Mouse (Mus musculus): ENCODE results near the gene Cdh15. TPM values are rescaled to one million over a fixed set of nuclear protein-coding genes. Genes with fewer than 3 reads are reported as not detected.

Gene Cdh15
- polyA plus RNA-seq (2015; fragmentation: Nextera tagmentation; extraction: Ambion mirVana), result 1.3 and 1.8 TPM in 2 replicates

- H3K4me1 ChIP-seq (ENCODE audit: insufficient read depth, low read length), result peaks cover 5% of the 10 kb centered on the region; the same call in 1 of the 2 replicates
- no peak within 1 kb of the TSS for H3K9ac ChIP-seq (replicated peaks; ENCODE audit: low read length)
- no peak within 1 kb of the TSS for H3K27ac ChIP-seq (ENCODE audit: low read length)
- H3K4me3 ChIP-seq (ENCODE audit: low read length), result 0 out of 2 replicates have a peak within 1 kb of the TSS, but pooled peaks have one; percentile 5
- H3K4me2 ChIP-seq (replicated peaks; ENCODE audit: low read depth, low read length), result peak within 1 kb of the TSS; percentile 43
- H3K36me3 ChIP-seq (ENCODE audit: insufficient read depth, low read length), result no peaks in the 10 kb centered on the region
- ATAC-seq (ENCODE audit: low FRiP score, low TSS enrichment), result peak; percentile 91
- H3K27me3 ChIP-seq (ENCODE audit: insufficient read depth, low read length), result no peaks in the 10 kb centered on the region
- WGBS, result 22% methylated on average over 16 of the region's 18 CpGs
- no peaks in the 10 kb centered on the region for H3K9me3 ChIP-seq (ENCODE audit: low read length)
Observed at GRCm38 (mm10) chr8:122847829-122848561, at the start of gene Cdh15. Cdh15 (plus strand) TSS chr8:122847966.

- Histone ChIP-seq H3K4me1 (ENCODE audit: insufficient read depth, low read length) (peaks cover 28% of the 10 kb centered on the region), H3K4me3 (ENCODE audit: low read length) (no peak overlapping the region), H3K4me2 (replicated peaks; ENCODE audit: low read depth, low read length) (0 out of 2 replicates have a peak overlapping the region, but pooled peaks have one; percentile 5), H3K27ac (ENCODE audit: low read length) (no peak overlapping the region), H3K27me3 (ENCODE audit: insufficient read depth, low read length) (no peaks in the 10 kb centered on the region), H3K9ac (replicated peaks; ENCODE audit: low read length) (no peak overlapping the region), H3K36me3 (ENCODE audit: insufficient read depth, low read length) (no peaks in the 10 kb centered on the region; the same call in 1 of the 2 replicates), H3K9me3 (ENCODE audit: low read length) (no peaks in the 10 kb centered on the region)
- 28% methylated on average over 15 of the region's 15 CpGs for WGBS
- ATAC-seq (ENCODE audit: low FRiP score, low TSS enrichment), result no peak
Observed at GRCm38 (mm10) chr8:122803906-122804761, 43.6 kb upstream of the Cdh15 start.

GRCm38 (mm10) chr8:122805349-122805748 lies 42.4 kb upstream of the Cdh15 start:
- Histone ChIP-seq H3K4me2 (replicated peaks; ENCODE audit: low read depth, low read length) (no peak overlapping the region), H3K27ac (ENCODE audit: low read length) (no peak overlapping the region), H3K36me3 (ENCODE audit: insufficient read depth, low read length) (no peaks in the 10 kb centered on the region; the same call in 1 of the 2 replicates), H3K4me1 (ENCODE audit: insufficient read depth, low read length) (peaks cover 30% of the 10 kb centered on the region), H3K9me3 (ENCODE audit: low read length) (no peaks in the 10 kb centered on the region), H3K9ac (replicated peaks; ENCODE audit: low read length) (no peak overlapping the region), H3K27me3 (ENCODE audit: insufficient read depth, low read length) (no peaks in the 10 kb centered on the region), H3K4me3 (ENCODE audit: low read length) (no peak overlapping the region)
- 60% methylated on average over 3 of the region's 3 CpGs for WGBS
- 0 out of 2 replicates have a peak, but pooled peaks have one; percentile 15 for ATAC-seq (ENCODE audit: low FRiP score, low TSS enrichment)

- Histone ChIP-seq H3K4me3 (ENCODE audit: low read length) (no peak overlapping the region), H3K27me3 (ENCODE audit: insufficient read depth, low read length) (no peaks in the 10 kb centered on the region), H3K9ac (replicated peaks; ENCODE audit: low read length) (no peak overlapping the region), H3K4me1 (ENCODE audit: insufficient read depth, low read length) (peaks cover 32% of the 10 kb centered on the region), H3K36me3 (ENCODE audit: insufficient read depth, low read length) (no peaks in the 10 kb centered on the region; the same call in 1 of the 2 replicates), H3K4me2 (replicated peaks; ENCODE audit: low read depth, low read length) (no peak overlapping the region), H3K27ac (ENCODE audit: low read length) (no peak overlapping the region), H3K9me3 (ENCODE audit: low read length) (no peaks in the 10 kb centered on the region)
- WGBS, result 41% methylated on average over 7 of the region's 7 CpGs
- ATAC-seq (ENCODE audit: low FRiP score, low TSS enrichment), result no peak
Observed at GRCm38 (mm10) chr8:122806956-122807538, 40.7 kb upstream of the Cdh15 start.

GRCm38 (mm10) chr8:122807907-122808306 lies 39.9 kb upstream of the Cdh15 start:
- no peaks in the 10 kb centered on the region for H3K9me3 ChIP-seq (ENCODE audit: low read length)
- H3K27ac ChIP-seq (ENCODE audit: low read length), result no peak overlapping the region
- no peak overlapping the region for H3K4me3 ChIP-seq (ENCODE audit: low read length)
- H3K4me1 ChIP-seq (ENCODE audit: insufficient read depth, low read length), result peaks cover 32% of the 10 kb centered on the region
- no peak overlapping the region for H3K9ac ChIP-seq (replicated peaks; ENCODE audit: low read length)
- WGBS, result 89% methylated on average over 4 of the region's 4 CpGs
- no peak overlapping the region for H3K4me2 ChIP-seq (replicated peaks; ENCODE audit: low read depth, low read length)
- no peaks in the 10 kb centered on the region; the same call in 1 of the 2 replicates for H3K36me3 ChIP-seq (ENCODE audit: insufficient read depth, low read length)
- ATAC-seq (ENCODE audit: low FRiP score, low TSS enrichment), result no peak
- no peaks in the 10 kb centered on the region for H3K27me3 ChIP-seq (ENCODE audit: insufficient read depth, low read length)

GRCm38 (mm10) chr8:122810376-122810775 lies 37.4 kb upstream of the Cdh15 start:
- Histone ChIP-seq H3K4me1 (ENCODE audit: insufficient read depth, low read length) (peaks cover 17% of the 10 kb centered on the region; the same call in 1 of the 2 replicates), H3K27me3 (ENCODE audit: insufficient read depth, low read length) (no peaks in the 10 kb centered on the region), H3K9ac (replicated peaks; ENCODE audit: low read length) (no peak overlapping the region), H3K4me3 (ENCODE audit: low read length) (no peak overlapping the region), H3K9me3 (ENCODE audit: low read length) (no peaks in the 10 kb centered on the region), H3K27ac (ENCODE audit: low read length) (no peak overlapping the region), H3K36me3 (ENCODE audit: insufficient read depth, low read length) (no peaks in the 10 kb centered on the region; the same call in 1 of the 2 replicates), H3K4me2 (replicated peaks; ENCODE audit: low read depth, low read length) (no peak overlapping the region)
- no peak; the same call in 1 of the 2 replicates for ATAC-seq (ENCODE audit: low FRiP score, low TSS enrichment)
- WGBS, result 44% methylated on average over 8 of the region's 8 CpGs

- H3K9ac ChIP-seq (replicated peaks; ENCODE audit: low read length), result no peak overlapping the region
- H3K27me3 ChIP-seq (ENCODE audit: insufficient read depth, low read length), result no peaks in the 10 kb centered on the region
- peaks cover 4% of the 10 kb centered on the region; the same call in 1 of the 2 replicates for H3K4me1 ChIP-seq (ENCODE audit: insufficient read depth, low read length)
- ATAC-seq (ENCODE audit: low FRiP score, low TSS enrichment), result no peak
- H3K4me3 ChIP-seq (ENCODE audit: low read length), result no peak overlapping the region
- H3K36me3 ChIP-seq (ENCODE audit: insufficient read depth, low read length), result no peaks in the 10 kb centered on the region; the same call in 1 of the 2 replicates
- H3K27ac ChIP-seq (ENCODE audit: low read length), result no peak overlapping the region
- H3K9me3 ChIP-seq (ENCODE audit: low read length), result no peaks in the 10 kb centered on the region
- 60% methylated on average over 16 of the region's 16 CpGs for WGBS
- no peak overlapping the region for H3K4me2 ChIP-seq (replicated peaks; ENCODE audit: low read depth, low read length)
Observed at GRCm38 (mm10) chr8:122811870-122812494, 35.8 kb upstream of the Cdh15 start.

GRCm38 (mm10) chr8:122812610-122813250 lies 35.0 kb upstream of the Cdh15 start:
- ATAC-seq (ENCODE audit: low FRiP score, low TSS enrichment), result no peak
- Histone ChIP-seq H3K9me3 (ENCODE audit: low read length) (no peaks in the 10 kb centered on the region), H3K9ac (replicated peaks; ENCODE audit: low read length) (no peak overlapping the region), H3K36me3 (ENCODE audit: insufficient read depth, low read length) (no peaks in the 10 kb centered on the region; the same call in 1 of the 2 replicates), H3K4me2 (replicated peaks; ENCODE audit: low read depth, low read length) (no peak overlapping the region), H3K4me1 (ENCODE audit: insufficient read depth, low read length) (peaks cover 8% of the 10 kb centered on the region; the same call in 1 of the 2 replicates), H3K27ac (ENCODE audit: low read length) (no peak overlapping the region), H3K4me3 (ENCODE audit: low read length) (no peak overlapping the region), H3K27me3 (ENCODE audit: insufficient read depth, low read length) (no peaks in the 10 kb centered on the region)
- 81% methylated on average over 14 of the region's 14 CpGs for WGBS

GRCm38 (mm10) chr8:122814608-122815007 lies 33.2 kb upstream of the Cdh15 start:
- no peak for ATAC-seq (ENCODE audit: low FRiP score, low TSS enrichment)
- H3K9ac ChIP-seq (replicated peaks; ENCODE audit: low read length), result no peak overlapping the region
- H3K4me1 ChIP-seq (ENCODE audit: insufficient read depth, low read length), result peaks cover 8% of the 10 kb centered on the region; the same call in 1 of the 2 replicates
- no peak overlapping the region for H3K27ac ChIP-seq (ENCODE audit: low read length)
- WGBS, result 52% methylated on average over 7 of the region's 7 CpGs
- no peaks in the 10 kb centered on the region; the same call in 1 of the 2 replicates for H3K36me3 ChIP-seq (ENCODE audit: insufficient read depth, low read length)
- H3K9me3 ChIP-seq (ENCODE audit: low read length), result no peaks in the 10 kb centered on the region
- no peaks in the 10 kb centered on the region for H3K27me3 ChIP-seq (ENCODE audit: insufficient read depth, low read length)
- H3K4me3 ChIP-seq (ENCODE audit: low read length), result no peak overlapping the region
- H3K4me2 ChIP-seq (replicated peaks; ENCODE audit: low read depth, low read length), result no peak overlapping the region

Data from kidney, embryonic 16.5 days (tissue).